Mouse (Mus musculus) urinary bladder, adult 18-20 months (tissue): ENCODE results near the gene Yipf6.
"Not testable (repeated sequence)": the region's sequence is repeated elsewhere in the genome, so short reads cannot be mapped to it uniquely, and the experiment has no call there.

ENCODE experiments used
- DNase-seq, 2 experiments: peaks; one replicate each; pipeline ENCODE4 v3.0.0; 2022; ENCODE audit warnings: low spot score in 2 of 2, mixed read lengths in 2 of 2

Gene Yipf6

GRCm38 (mm10) chrX:98936101-98936500 lies at the start of gene Yipf6:
TSS of gene Yipf6 (plus strand) at chrX:98936316.
- no peak for DNase-seq

GRCm38 (mm10) chrX:98890072-98890405 lies 46.1 kb upstream of the Yipf6 start:
- DNase-seq = no peak

- peak; percentile 57 to 58 for DNase-seq
Observed at GRCm38 (mm10) chrX:98890406-98891116, 45.6 kb upstream of the Yipf6 start, which contains the start of gene Ophn1. TSS of gene Ophn1 (minus strand) at chrX:98891025.

GRCm38 (mm10) chrX:98898307-98898706 lies 37.8 kb upstream of the Yipf6 start:
- peak in 1 of 2 experiments; percentile 47 for DNase-seq

- DNase-seq = no peak
Observed at GRCm38 (mm10) chrX:98904226-98904625, 31.9 kb upstream of the Yipf6 start.

GRCm38 (mm10) chrX:98908910-98909309 lies 27.2 kb upstream of the Yipf6 start:
- DNase-seq = no peak

GRCm38 (mm10) chrX:98919423-98919822 lies 16.7 kb upstream of the Yipf6 start:
- no peak for DNase-seq

- peak; percentile 93 to 95 for DNase-seq
Observed at GRCm38 (mm10) chrX:98936707-98937554, 815 bp downstream of the Yipf6 start.

GRCm38 (mm10) chrX:98937555-98938294 lies 1.6 kb downstream of the Yipf6 start:
- peak; percentile 82 to 87 for DNase-seq

- DNase-seq = no peak
Observed at GRCm38 (mm10) chrX:98953941-98954340, 17.8 kb downstream of the Yipf6 start.

GRCm38 (mm10) chrX:98958287-98958686 lies 22.2 kb downstream of the Yipf6 start:
- DNase-seq = no peak

GRCm38 (mm10) chrX:98959050-98959449 lies 22.9 kb downstream of the Yipf6 start:
- DNase-seq = no peak

GRCm38 (mm10) chrX:98963742-98964141 lies 27.6 kb downstream of the Yipf6 start:
- no peak for DNase-seq

GRCm38 (mm10) chrX:98964513-98964912 lies 28.4 kb downstream of the Yipf6 start:
- no peak for DNase-seq

- DNase-seq = not testable (repeated sequence)
Observed at GRCm38 (mm10) chrX:98986611-98987010, 50.5 kb downstream of the Yipf6 start.

GRCm38 (mm10) chrX:98989574-98989973 lies 53.5 kb downstream of the Yipf6 start:
- peak; percentile 10 to 14 for DNase-seq
